Comparison of ENCODE assay signal across 9 mouse cellular contexts in the genomic region with DNA sequence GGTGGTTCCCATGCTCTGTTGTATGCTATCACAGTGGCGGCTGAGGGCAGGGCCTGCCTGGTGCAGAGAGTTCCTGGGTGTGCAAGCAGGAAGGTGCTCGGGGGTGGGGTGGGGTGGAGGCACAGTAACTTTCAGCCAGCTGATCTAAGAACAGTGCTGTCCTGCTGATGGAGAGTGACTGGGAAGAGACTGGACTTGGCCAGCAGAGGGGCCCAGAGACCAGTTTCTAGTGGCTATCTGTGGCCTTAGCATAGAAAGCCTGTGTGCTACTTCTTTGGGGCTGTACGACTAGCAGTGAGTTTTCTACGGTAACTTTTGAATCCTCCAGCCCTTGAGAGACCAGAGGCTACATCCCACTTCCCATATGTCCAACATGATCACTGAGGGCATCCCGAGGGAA. TPM values are rescaled to one million over a fixed set of nuclear protein-coding genes. Genes with fewer than 3 reads are reported as not detected.
A peak's percentile ranks its signal among the peaks of the same experiment; 100 is the strongest.
DNase-seq lines count a peak whose midpoint lies in the region; ATAC-seq and TF ChIP-seq lines count a peak whose summit lies in the region.
"Had no signal": no experiment of that assay in that cellular context is flagged by ENCODE, and none has a peak within 500 bp of the region (broad histone marks: within the 10 kb centered on the region; RNA-seq: fewer than 3 reads in every experiment).

No protein-coding gene starts in this region.

- no peak overlapping the region for H3K4me3 ChIP-seq in forebrain, embryonic 11.5 days (ENCODE audit: low read depth, low read length)
- H3K4me3 ChIP-seq in hindbrain, postnatal 0 days (ENCODE audit: low read length): no peak overlapping the region

- no peak overlapping the region for H3K27ac ChIP-seq in forebrain, embryonic 11.5 days (ENCODE audit: low read depth, low read length)
- no peak overlapping the region for H3K27ac ChIP-seq in hindbrain, postnatal 0 days

- peak; percentile 79 for TF ChIP-seq CTCF in hindbrain, postnatal 0 days (IDR thresholded peaks at IDR 0.05; ENCODE audit: low read depth)

- peak; percentile 79 for ATAC-seq in forebrain, embryonic 11.5 days (replicated peaks; ENCODE audit: low FRiP score)
- peak; percentile 84 for ATAC-seq in hindbrain, postnatal 0 days
- no peak for ATAC-seq in activated CD4-positive, CD25-positive, alpha-beta regulatory T cell, adult 4 months

- WGBS in forebrain, embryonic 11.5 days: 42% methylated on average over 5 of the region's 5 CpGs
- WGBS in hindbrain, postnatal 0 days: 46% methylated on average over 5 of the region's 5 CpGs

- H3K4me1 ChIP-seq in forebrain, embryonic 11.5 days (replicated peaks; ENCODE audit: control insufficient read depth, insufficient read depth, low read length): peaks cover 8% of the 10 kb centered on the region; the same call in 1 of the 2 replicates
- H3K4me1 ChIP-seq in hindbrain, postnatal 0 days (ENCODE audit: insufficient read depth, low read length): no peaks in the 10 kb centered on the region

- H3K4me2 ChIP-seq in forebrain, embryonic 11.5 days (ENCODE audit: low read depth, low read length, severe bottlenecking): no peak overlapping the region
- no peak overlapping the region for H3K4me2 ChIP-seq in hindbrain, postnatal 0 days (ENCODE audit: low read depth, low read length)

- no peaks in the 10 kb centered on the region; the same call in none of the 2 replicates for H3K27me3 ChIP-seq in forebrain, embryonic 11.5 days (ENCODE audit: control insufficient read depth, insufficient read depth, low read length)
- H3K27me3 ChIP-seq in hindbrain, postnatal 0 days (ENCODE audit: insufficient read depth, low read length): peaks cover 5% of the 10 kb centered on the region; the same call in 1 of the 2 replicates

- no peaks in the 10 kb centered on the region for H3K36me3 ChIP-seq in forebrain, embryonic 11.5 days (ENCODE audit: control insufficient read depth, insufficient read depth, low read length)
- no peaks in the 10 kb centered on the region for H3K36me3 ChIP-seq in hindbrain, postnatal 0 days (ENCODE audit: insufficient read depth, low read length)

- peak; percentile 40 for DNase-seq in gastrocnemius, postnatal 14 days
- no peak for DNase-seq in gastrocnemius, adult 8-10 months (ENCODE audit: low spot score in 2 of 2)
- peak; percentile 65 for DNase-seq in MN1 (ENCODE audit: low spot score)
- peak; percentile 69 for DNase-seq in forebrain, embryonic 11.5 days (ENCODE audit: low spot score)
- peak; percentile 73 for DNase-seq in hindbrain, postnatal 0 days (ENCODE audit: low spot score)
- peak; percentile 66 for DNase-seq in lung, postnatal 25 days (ENCODE audit: low spot score)
- peak; percentile 61 to 71 for DNase-seq in right cerebral cortex, postnatal 10 days (ENCODE audit: low spot score in 2 of 2)

- H3K9ac ChIP-seq in forebrain, embryonic 11.5 days (ENCODE audit: low read length): no peak overlapping the region
- H3K9ac ChIP-seq in hindbrain, postnatal 0 days (replicated peaks; ENCODE audit: low read length): no peak overlapping the region

- intact Hi-C loops in gastrocnemius, postnatal 14 days (cut with DNase I; ENCODE audit: low total_unique reads): no loop called here

- H3K9me3 ChIP-seq in forebrain, embryonic 11.5 days (ENCODE audit: control insufficient read depth, low read length): no peaks in the 10 kb centered on the region
- H3K9me3 ChIP-seq in hindbrain, postnatal 0 days (ENCODE audit: low read length): no peaks in the 10 kb centered on the region

RNA-seq across cellular contexts. Expression of gene Noxa1, which starts 4.0 kb away (rescaled TPM):
- not detected for total RNA-seq in gastrocnemius, postnatal 14 days (2021)
- not detected for total RNA-seq in gastrocnemius, adult 8-10 months (2022)
- 0.31 TPM in 1 of 2 replicates, not detected in the other for polyA plus RNA-seq in forebrain, embryonic 11.5 days (2014; fragmentation: Nextera tagmentation; extraction: Ambion mirVana)
- total RNA-seq in hindbrain, postnatal 0 days (2014; rRNA removed): not detected in 2 replicates
- not detected in 2 replicates for polyA plus RNA-seq in hindbrain, postnatal 0 days (2015; fragmentation: Nextera tagmentation; extraction: Ambion mirVana)
- polyA plus RNA-seq in activated CD4-positive, CD25-positive, alpha-beta regulatory T cell, adult 4 months (2017; shearing (Covaris generic)): 1 to 10 TPM; 1.6 to 1.9 TPM
- polyA plus RNA-seq: frontal cortex, adult 2 months had no signal

RNA-seq across cellular contexts. Expression of gene Entpd8, which starts 18.9 kb away (rescaled TPM):
- total RNA-seq in gastrocnemius, postnatal 14 days (2021): not detected
- total RNA-seq in gastrocnemius, adult 8-10 months (2022): not detected
- not detected in 2 replicates for polyA plus RNA-seq in forebrain, embryonic 11.5 days (2014; fragmentation: Nextera tagmentation; extraction: Ambion mirVana)
- not detected in 2 replicates for total RNA-seq in hindbrain, postnatal 0 days (2014; rRNA removed)
- polyA plus RNA-seq in hindbrain, postnatal 0 days (2015; fragmentation: Nextera tagmentation; extraction: Ambion mirVana): not detected in 2 replicates
- polyA plus RNA-seq in activated CD4-positive, CD25-positive, alpha-beta regulatory T cell, adult 4 months (2017; shearing (Covaris generic)): not detected

RNA-seq across cellular contexts. Expression of gene Nsmf, which starts 44.8 kb away (rescaled TPM):
- 10 to 100 TPM; 16.7 to 19.5 TPM for total RNA-seq in gastrocnemius, postnatal 14 days (2021)
- 1 to 10 TPM; 5.6 to 8.4 (median 7.2) TPM for total RNA-seq in gastrocnemius, adult 8-10 months (2022)
- polyA plus RNA-seq in forebrain, embryonic 11.5 days (2014; fragmentation: Nextera tagmentation; extraction: Ambion mirVana): 68.0 and 81.2 TPM in 2 replicates
- total RNA-seq in hindbrain, postnatal 0 days (2014; rRNA removed): 254 and 279 TPM in 2 replicates
- polyA plus RNA-seq in hindbrain, postnatal 0 days (2015; fragmentation: Nextera tagmentation; extraction: Ambion mirVana): 152 and 159 TPM in 2 replicates
- 10 to 100 TPM; 11.1 to 11.2 TPM for polyA plus RNA-seq in activated CD4-positive, CD25-positive, alpha-beta regulatory T cell, adult 4 months (2017; shearing (Covaris generic))

Comparison
In these comparisons a context has a peak if more than half of its experiments do, and no peak if none do; other contexts are left out.
1. DNase-seq: peak in gastrocnemius, postnatal 14 days (single experiment), MN1 (single experiment), forebrain, embryonic 11.5 days (single experiment), hindbrain, postnatal 0 days (single experiment), lung, postnatal 25 days (single experiment) and right cerebral cortex, postnatal 10 days (2 of 2); none in gastrocnemius, adult 8-10 months (0 of 2).
2. RNA of gene Nsmf, which starts 44.8 kb away (total RNA-seq): 254 to 279 TPM in hindbrain, postnatal 0 days; 16.7 to 19.5 TPM in gastrocnemius, postnatal 14 days and 5.6 to 8.4 TPM in gastrocnemius, adult 8-10 months; every median in the first group is over 10 times any median in the second.